Mouse (Mus musculus): ENCODE data around the gene Celsr1. TPM values are rescaled to one million over a fixed set of nuclear protein-coding genes. Genes with fewer than 3 reads are reported as not detected.

The Celsr1 gene
- polyA plus RNA-seq, 1 experiment, result 0.02 TPM

DNA sequence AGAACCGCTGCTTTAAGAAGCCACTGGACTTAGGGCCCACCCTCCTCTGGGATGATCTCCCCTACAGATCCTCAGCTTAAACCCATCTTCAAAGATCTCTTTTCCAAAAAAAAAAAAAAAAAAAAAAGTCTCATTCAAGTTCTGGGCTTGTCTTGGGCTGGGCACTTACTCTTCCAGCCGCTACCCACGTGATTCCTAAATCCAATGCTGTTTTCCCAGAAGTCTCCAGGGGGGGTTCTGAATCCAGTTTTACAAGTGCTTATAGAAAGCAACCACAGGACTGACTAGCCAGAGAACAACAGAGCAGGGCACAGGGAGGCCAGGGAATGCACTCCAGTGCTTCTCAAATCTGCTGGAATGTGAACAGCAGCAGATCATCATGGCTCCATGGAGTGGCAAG is 29.5 kb downstream of the Celsr1 start:
- H3K27me3 ChIP-seq (replicated peaks), result peaks cover 62% of the 10 kb centered on the region
- H3K4me3 ChIP-seq (replicated peaks), result no peak overlapping the region
- H3K4me1 ChIP-seq, result no peaks in the 10 kb centered on the region
- TF ChIP-seq FLI1 (IDR thresholded peaks at IDR 0.05; ENCODE audit: low read length), result no peak
- no peak for TF ChIP-seq GATA1 (IDR thresholded peaks at IDR 0.05; ENCODE audit: borderline replicate concordance, low read length)
- H3K9me3 ChIP-seq, result no peaks in the 10 kb centered on the region
- H3K36me3 ChIP-seq (replicated peaks; ENCODE audit: low read length), result no peaks in the 10 kb centered on the region

GRCm38 (mm10) chr15:86000706-86001292 is 32.8 kb downstream of the Celsr1 start:
- no peak for TF ChIP-seq FLI1 (IDR thresholded peaks at IDR 0.05; ENCODE audit: low read length)
- TF ChIP-seq GATA1 (IDR thresholded peaks at IDR 0.05; ENCODE audit: borderline replicate concordance, low read length), result no peak
- Histone ChIP-seq H3K4me3 (replicated peaks) (no peak overlapping the region), H3K4me1 (no peaks in the 10 kb centered on the region), H3K27me3 (replicated peaks) (peaks cover 68% of the 10 kb centered on the region), H3K9me3 (no peaks in the 10 kb centered on the region), H3K36me3 (replicated peaks; ENCODE audit: low read length) (no peaks in the 10 kb centered on the region)

DNA sequence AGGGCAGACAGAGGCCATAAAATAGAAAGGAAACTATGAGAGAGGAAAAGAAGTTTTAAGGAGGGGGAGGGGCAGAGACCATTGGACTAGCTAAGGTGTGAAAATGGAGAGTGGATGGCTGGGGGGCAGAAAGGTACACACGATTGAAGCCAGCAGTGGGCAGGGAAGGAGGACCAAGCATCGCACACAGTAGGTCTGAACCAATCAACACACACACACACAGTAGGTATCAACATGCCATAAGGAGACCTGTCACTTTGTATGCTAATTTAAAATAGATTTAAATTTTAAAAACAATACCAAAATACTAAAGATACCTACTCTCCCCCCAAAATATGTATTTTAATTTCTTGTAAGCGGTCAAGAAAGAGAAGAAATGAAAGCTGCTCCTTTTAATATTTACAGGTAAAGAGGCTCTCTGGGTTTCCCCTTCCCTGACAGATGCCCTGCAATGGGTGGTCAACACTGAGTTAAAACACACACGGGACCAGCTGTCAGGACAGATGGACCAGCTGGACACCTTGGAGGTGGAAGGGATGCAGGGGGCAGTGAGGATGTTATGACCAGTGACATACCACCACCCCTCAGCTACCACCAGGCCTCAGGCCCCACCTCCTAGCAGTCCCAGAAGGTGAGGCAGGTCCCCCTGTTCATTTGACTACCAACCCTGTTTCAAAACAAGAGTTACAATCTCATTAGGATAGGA is 34.9 kb downstream of the Celsr1 start:
- Histone ChIP-seq H3K4me1 (no peaks in the 10 kb centered on the region), H3K27me3 (replicated peaks) (peaks cover 72% of the 10 kb centered on the region), H3K36me3 (replicated peaks; ENCODE audit: low read length) (no peaks in the 10 kb centered on the region), H3K9me3 (no peaks in the 10 kb centered on the region), H3K4me3 (replicated peaks) (no peak overlapping the region)
- TF ChIP-seq FLI1 (IDR thresholded peaks at IDR 0.05; ENCODE audit: low read length) (no peak), GATA1 (IDR thresholded peaks at IDR 0.05; ENCODE audit: borderline replicate concordance, low read length) (no peak)

DNA sequence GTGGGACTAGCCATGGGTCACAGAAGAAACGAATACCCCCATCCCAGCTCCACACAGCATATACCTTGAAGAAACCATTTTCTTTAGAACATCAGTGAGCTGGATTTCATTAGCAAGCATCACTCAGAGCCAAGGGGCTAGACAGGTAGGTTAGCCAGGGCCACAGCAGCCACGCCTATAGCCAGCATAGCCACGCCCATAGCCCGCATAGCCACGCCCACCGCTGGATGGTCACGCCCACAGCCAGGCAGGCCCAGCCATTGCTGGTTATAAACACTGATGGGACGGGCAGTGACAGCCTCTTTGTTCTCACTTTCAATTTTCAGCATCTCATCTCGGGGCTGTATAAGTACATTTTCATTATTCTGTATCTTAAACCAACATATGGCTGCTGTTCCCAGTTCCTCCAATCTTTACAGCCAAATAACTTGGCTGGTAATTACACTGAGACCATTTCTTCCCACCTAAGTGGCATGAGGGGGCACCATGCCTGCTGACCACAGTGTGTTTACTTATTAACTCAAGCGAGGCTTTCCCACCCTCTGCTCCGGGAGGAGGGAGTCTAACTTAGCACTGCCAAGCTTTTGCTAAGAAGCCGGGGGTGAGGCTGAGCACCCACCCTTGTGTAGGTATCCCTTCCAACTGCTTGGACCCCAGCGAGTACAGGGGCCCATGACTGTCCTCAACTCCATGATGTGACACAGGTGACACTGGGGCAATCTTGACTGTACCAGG is 37.4 kb downstream of the Celsr1 start:
- peaks cover 3% of the 10 kb centered on the region; the same call in 1 of the 2 replicates for H3K4me1 ChIP-seq
- H3K9me3 ChIP-seq, result no peaks in the 10 kb centered on the region
- no peaks in the 10 kb centered on the region for H3K36me3 ChIP-seq (replicated peaks; ENCODE audit: low read length)
- TF ChIP-seq FLI1 (IDR thresholded peaks at IDR 0.05; ENCODE audit: low read length) (no peak), GATA1 (IDR thresholded peaks at IDR 0.05; ENCODE audit: borderline replicate concordance, low read length) (no peak)
- H3K4me3 ChIP-seq (replicated peaks), result no peak overlapping the region
- H3K27me3 ChIP-seq (replicated peaks), result peaks cover 79% of the 10 kb centered on the region

- Histone ChIP-seq H3K27me3 (replicated peaks) (peaks cover 76% of the 10 kb centered on the region), H3K9me3 (no peaks in the 10 kb centered on the region), H3K36me3 (replicated peaks; ENCODE audit: low read length) (no peaks in the 10 kb centered on the region), H3K4me1 (peaks cover 5% of the 10 kb centered on the region; the same call in 1 of the 2 replicates), H3K4me3 (replicated peaks) (no peak overlapping the region)
- TF ChIP-seq FLI1 (IDR thresholded peaks at IDR 0.05; ENCODE audit: low read length) (no peak), GATA1 (IDR thresholded peaks at IDR 0.05; ENCODE audit: borderline replicate concordance, low read length) (no peak)
These were observed 38.5 kb downstream of the Celsr1 start for GRCm38 (mm10) chr15:85994906-85995608.

- peaks cover 5% of the 10 kb centered on the region; the same call in 1 of the 2 replicates for H3K4me1 ChIP-seq
- H3K9me3 ChIP-seq, result no peaks in the 10 kb centered on the region
- H3K27me3 ChIP-seq (replicated peaks), result peaks cover 76% of the 10 kb centered on the region
- TF ChIP-seq FLI1 (IDR thresholded peaks at IDR 0.05; ENCODE audit: low read length), result no peak
- no peak for TF ChIP-seq GATA1 (IDR thresholded peaks at IDR 0.05; ENCODE audit: borderline replicate concordance, low read length)
- H3K4me3 ChIP-seq (replicated peaks), result no peak overlapping the region
- no peaks in the 10 kb centered on the region for H3K36me3 ChIP-seq (replicated peaks; ENCODE audit: low read length)
These were observed 39.5 kb downstream of the Celsr1 start for GRCm38 (mm10) chr15:85993931-85994583.

- Histone ChIP-seq H3K4me3 (replicated peaks) (no peak overlapping the region), H3K9me3 (no peaks in the 10 kb centered on the region), H3K4me1 (peaks cover 5% of the 10 kb centered on the region; the same call in 1 of the 2 replicates), H3K36me3 (replicated peaks; ENCODE audit: low read length) (no peaks in the 10 kb centered on the region), H3K27me3 (replicated peaks) (peaks cover 79% of the 10 kb centered on the region)
- TF ChIP-seq GATA1 (IDR thresholded peaks at IDR 0.05; ENCODE audit: borderline replicate concordance, low read length) (no peak), FLI1 (IDR thresholded peaks at IDR 0.05; ENCODE audit: low read length) (no peak)
These were observed 40.2 kb downstream of the Celsr1 start for GRCm38 (mm10) chr15:85993386-85993785.

- no peak for TF ChIP-seq FLI1 (IDR thresholded peaks at IDR 0.05; ENCODE audit: low read length)
- no peak for TF ChIP-seq GATA1 (IDR thresholded peaks at IDR 0.05; ENCODE audit: borderline replicate concordance, low read length)
- H3K4me1 ChIP-seq, result peaks cover 5% of the 10 kb centered on the region; the same call in 1 of the 2 replicates
- no peak overlapping the region for H3K4me3 ChIP-seq (replicated peaks)
- no peaks in the 10 kb centered on the region for H3K9me3 ChIP-seq
- H3K27me3 ChIP-seq (replicated peaks), result peaks cover 79% of the 10 kb centered on the region
- H3K36me3 ChIP-seq (replicated peaks; ENCODE audit: low read length), result no peaks in the 10 kb centered on the region
These were observed 41.5 kb downstream of the Celsr1 start for GRCm38 (mm10) chr15:85992125-85992495.
